Mouse (Mus musculus) B cell, adult 2 months (primary cell): Measurements from ENCODE around the gene Mrpl51.

ENCODE experiments used
- DNase-seq, 2 experiments: peaks; one replicate each; pipeline ENCODE4 v3.0.0; 2022

Gene Mrpl51

GRCm38 (mm10) chr6:125191332-125192015 lies at the start of gene Mrpl51, which contains the start of gene Ncapd2:
Gene Mrpl51, plus strand, starts transcription at chr6:125191801.
Gene Ncapd2, minus strand, starts transcription at chr6:125191701.
- DNase-seq, result peak; percentile 98

DNA sequence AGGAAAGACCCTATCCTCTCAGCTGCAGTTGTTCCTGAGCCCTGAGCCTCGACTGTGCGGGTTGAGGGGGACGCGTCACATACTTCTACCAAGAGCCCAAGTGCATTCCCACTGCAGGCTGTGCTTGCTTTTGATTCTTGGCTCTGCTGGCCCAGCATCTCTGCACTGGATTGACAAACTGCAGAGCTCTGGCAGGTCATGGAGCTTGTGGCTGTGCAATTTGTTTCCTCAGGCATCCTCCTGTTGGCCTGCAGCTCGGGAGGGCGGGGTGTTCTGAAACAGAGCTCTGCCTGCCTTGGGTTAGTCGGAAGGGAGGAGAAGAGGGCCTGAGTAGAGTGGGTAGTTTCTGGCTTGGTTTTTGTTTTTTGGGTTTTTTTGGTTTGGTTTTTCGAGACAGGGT lies 49.2 kb upstream of the Mrpl51 start:
- DNase-seq, result no peak

DNA sequence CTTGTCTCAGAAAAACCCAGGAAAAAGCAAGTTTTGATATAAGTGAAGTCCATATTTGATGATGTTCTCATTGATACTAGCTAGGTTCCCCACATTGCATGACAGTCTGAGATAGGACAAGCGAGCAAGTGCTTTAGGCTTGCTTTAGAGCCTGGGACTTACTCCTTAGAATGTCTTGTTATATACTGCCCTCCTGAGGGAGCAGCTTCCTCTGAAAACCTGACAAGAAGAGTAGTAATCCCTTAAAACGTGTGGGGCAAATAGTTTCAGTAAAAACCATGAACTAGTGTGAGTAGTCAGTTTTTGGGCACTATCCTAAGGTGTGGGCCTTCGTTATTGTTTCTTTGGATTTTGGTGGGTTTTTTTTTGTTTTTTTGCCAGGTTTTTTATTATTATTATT lies 48.5 kb upstream of the Mrpl51 start:
- DNase-seq, result no peak

DNA sequence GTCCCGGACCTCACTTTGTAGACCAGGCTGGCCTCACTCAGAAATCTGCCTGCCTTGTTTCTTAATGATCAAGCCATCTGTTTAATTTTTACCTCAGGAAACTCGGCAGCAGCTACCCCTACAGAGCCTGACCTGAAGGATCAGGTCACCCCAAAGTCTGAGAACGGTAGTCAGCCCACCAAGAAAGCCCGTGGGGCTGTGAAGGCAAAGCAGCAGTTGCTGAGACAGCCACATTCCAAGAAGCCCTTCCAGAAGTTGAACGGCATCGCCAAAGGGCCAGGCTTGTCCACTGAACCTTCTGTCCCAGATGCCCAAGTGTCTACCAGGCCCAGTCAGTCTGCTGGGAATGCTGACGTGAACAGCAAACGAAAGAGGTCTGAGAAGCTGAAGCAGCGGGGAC lies 47.7 kb upstream of the Mrpl51 start:
- DNase-seq, result no peak

DNA sequence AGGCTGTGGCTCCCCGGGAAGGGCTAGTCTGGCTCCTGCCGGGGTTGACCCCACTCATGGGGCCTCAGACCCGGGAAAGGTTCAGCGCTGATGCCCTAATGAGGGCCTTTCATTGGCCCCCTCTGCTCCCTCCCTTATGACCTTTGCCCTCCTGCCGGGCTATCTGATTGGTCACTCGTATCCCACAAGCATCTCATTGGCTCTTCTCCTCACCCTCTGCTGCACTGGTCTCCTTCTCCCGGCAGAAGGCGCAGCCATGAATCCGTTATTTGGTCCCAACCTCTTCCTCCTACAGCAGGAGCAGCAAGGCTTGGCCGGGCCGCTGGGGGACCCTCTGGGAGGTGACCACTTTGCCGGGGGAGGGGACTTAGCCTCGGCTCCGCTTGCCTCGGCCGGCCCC lies 46.6 kb upstream of the Mrpl51 start, which contains the start of gene Iffo1:
Iffo1 (plus strand) TSS at position 241 of the 400 bp plus-strand sequence.
- DNase-seq, result peak; percentile 76 to 79

- no peak for DNase-seq
Measured at GRCm38 (mm10) chr6:125145479-125145951, 46.1 kb upstream of the Mrpl51 start.

DNA sequence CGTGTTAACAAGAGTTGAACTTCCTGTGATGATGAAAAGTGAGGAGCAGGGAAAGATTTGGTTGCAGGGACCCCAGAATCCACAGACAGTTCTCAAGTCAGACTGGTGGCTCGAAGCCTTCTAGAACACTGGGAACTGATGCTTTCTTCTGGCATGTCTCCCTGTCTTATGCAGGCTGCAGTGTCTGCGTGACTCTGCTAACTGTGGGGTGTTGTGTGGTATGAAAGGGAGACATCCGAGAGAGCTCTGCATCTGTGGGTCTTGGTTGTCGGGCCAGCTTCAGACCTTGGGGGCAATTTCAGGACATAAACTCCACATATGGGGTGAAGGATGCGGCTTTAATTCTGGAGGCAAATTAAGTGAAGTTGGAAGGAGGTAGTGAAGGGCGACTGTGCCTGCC lies 45.5 kb upstream of the Mrpl51 start:
- no peak for DNase-seq

DNA sequence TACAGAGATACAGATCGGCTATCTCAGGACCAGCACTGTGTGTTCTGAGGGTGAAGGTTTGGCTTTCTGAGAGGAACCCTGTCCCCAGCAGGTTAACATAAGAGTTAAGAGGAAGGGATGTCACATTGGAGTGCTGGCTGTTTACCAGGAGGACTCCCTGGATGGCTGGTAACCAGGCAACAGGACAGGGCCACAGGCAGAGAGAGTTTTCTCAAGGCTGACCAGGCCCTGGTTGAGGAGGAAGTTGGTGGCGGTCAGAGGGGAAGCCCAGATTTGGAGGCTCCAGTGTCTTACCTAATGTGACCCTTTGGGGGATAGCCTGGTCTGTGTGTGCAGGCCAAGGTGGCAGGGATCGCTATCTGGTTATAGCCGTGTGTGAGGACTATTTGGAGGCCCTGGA lies 44.8 kb upstream of the Mrpl51 start:
- no peak for DNase-seq

DNA sequence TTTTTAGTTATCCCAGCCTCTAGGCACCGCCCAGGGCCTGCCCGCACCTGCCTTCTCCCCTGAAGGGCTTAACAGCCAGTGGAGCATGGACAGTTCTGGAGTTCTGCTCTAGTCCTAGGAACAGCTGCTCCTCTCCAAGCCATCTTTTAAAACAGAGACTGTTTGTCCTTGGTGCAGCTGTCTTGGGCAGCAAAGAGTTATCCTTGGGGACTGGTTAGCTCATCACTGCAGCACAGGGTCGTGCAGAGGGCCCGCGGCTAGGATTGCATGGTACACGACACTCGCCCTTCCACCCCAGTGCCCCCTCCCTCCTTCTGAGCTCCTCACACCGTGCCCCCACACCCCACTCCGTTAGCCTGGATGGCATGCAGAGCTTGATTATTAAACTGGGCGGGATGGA lies 44.3 kb upstream of the Mrpl51 start:
- DNase-seq, result no peak

GRCm38 (mm10) chr6:125148251-125148925 lies 43.2 kb upstream of the Mrpl51 start:
- no peak for DNase-seq

DNA sequence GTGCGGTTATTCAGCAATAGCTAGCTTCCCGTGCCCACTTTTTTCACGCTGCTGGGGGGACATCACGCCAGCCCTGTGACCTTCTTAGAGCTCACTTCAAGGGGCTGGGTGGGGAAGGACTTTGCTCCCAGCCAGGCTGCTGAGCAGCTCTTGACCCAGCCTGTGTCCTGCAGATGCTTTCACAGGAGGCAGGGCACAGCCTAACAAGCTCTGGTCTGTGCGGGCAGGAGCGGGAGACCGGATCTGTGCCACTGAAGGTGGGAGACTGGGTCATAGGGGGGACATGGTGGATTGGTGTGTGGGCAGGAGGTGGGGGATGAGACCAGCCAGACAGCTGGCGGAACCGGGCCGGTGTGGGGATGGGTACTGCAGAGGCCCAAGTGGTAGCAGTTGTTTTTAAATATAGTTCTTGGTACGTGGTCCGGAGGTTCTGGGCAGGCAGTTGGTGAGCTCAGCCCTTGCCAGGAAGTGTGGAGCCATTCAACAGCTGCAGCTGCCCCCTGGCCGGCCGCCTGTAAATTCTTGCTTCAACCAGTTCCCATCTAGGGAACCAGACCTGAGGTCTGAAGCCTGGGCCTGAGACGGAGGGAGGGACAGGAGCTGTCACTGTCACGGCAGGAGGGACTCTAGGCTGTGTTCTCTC lies 42.6 kb upstream of the Mrpl51 start:
- DNase-seq, result no peak

- DNase-seq, result no peak
Measured at GRCm38 (mm10) chr6:125149569-125149950, 42.0 kb upstream of the Mrpl51 start.

DNA sequence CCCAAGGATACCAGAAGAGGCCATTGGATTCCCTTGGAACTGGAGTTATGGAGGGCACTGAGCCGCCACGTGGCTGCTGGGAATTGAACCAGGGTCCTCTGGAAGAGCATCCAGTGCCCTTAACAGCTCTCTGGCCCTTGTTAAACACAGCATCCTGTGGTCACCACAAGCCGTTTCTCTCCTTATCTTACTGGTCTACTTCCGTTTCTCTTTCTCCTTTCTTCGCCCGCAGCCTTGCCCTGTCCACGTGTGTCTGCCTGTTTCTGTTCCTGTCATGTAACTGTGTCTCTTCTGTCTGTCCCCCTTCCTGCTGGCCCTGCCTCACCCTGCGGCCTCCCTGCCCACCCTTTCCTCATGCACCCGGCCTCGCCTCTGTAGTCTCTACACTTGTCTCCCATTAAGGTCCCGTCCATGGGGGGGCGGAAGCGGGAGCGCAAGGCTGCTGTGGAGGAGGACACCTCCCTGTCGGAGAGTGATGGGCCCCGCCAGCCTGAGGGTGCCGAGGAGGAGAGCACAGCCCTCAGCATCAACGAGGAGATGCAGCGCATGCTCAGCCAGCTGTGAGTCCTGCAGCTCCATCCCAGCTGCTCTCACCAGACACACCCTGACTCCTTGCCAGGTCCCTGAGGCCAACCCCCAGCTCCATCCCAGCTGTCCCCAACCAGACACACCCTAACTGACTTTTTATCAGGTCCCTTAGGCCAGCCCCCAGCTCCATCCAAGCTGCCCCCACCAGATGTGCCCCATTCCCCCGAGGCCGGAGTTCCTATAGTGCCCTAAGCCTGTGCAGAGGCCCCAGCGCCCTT lies 39.2 kb upstream of the Mrpl51 start:
- DNase-seq, result no peak

DNA sequence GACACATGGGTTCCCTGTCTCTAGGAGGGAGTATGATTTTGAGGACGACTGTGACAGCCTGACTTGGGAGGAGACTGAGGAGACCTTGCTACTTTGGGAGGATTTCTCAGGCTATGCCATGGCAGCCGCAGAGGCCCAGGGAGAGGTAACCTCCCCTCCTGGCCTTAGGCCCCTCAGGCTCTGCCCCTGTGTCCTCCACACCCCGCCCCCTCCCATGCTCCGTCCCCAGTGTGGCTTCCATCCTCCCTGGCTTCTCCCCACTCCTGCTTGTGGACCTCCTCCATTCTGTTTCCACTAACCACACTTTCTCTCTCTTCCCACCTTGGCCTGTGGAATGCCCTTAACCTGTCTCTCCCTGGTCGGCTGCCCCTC lies 38.6 kb upstream of the Mrpl51 start:
- DNase-seq, result no peak

DNA sequence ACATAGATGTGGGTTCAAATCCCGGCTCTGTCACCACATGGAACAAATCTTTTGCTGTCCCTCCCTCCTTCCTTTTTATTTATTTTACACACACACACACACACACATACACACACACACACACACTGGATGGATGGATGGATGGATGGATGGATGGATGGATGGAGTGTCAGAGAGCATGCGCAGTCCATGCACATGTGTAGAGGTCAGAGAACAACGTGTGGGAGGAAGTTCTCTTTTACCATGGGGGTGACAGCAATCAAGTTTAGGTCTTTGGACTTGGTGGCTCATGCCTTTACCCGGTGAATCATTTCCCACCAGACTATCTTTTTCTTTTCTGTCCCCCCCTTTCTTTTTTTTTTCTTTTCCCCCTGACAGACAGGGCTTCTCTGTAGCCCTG lies 37.9 kb upstream of the Mrpl51 start:
- no peak for DNase-seq

GRCm38 (mm10) chr6:125154550-125154949 lies 37.1 kb upstream of the Mrpl51 start:
- peak in 1 of 2 experiments; percentile 32 for DNase-seq

DNA sequence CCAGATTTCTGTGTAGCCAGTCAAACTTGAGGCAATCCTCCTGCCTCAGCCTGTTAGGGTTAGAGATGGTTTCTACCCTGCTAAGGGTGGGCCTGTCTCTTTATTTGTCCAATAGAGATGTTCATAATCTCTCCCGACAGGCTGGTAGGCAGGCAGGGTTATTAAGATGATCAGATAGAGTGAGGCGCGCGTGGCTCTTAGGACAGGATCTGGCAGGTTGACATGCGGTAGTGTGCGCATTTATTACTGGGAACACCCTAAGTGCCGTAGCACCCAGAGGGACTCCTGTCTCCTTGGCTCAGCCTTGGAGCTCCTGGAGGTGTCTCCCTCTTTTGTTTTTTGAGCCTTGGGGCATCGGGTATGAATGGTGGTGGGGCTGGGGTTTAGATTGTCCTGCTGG lies 36.3 kb upstream of the Mrpl51 start:
- no peak for DNase-seq

GRCm38 (mm10) chr6:125156491-125156890 lies 35.1 kb upstream of the Mrpl51 start:
- DNase-seq, result no peak

DNA sequence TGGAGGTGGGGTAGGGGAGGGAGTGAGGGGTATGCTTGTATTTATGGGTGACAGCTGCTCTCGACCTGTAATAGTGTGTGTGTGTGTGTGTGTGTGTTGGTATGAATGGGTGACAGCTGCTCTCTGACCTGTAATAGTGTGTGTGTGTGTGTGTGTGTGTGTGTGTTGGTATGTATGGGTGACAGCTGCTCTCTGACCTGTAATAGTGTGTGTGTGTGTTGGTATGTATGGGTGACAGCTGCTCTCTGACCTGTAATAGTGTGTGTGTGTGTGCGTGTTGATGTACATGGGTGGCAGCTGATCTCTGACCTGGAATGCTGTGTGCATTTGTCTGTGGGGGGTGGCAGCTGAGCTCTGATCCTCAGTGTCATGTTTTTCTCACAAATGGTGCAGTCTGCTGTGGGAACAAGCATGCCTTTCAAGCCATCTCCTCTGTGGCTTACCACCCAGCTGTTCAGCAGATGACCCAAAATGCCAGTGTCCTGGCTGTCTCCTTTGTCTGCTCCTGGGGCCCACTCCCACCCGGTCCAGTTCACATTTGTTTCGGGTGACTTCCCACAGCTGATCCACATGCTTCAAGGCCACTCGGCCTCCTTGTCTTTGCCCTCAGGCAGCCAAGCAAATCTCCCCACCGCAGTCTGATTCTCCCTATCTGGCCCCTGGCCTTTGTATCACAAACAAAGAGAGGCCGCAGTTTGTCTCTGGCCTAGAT lies 34.5 kb upstream of the Mrpl51 start:
- no peak for DNase-seq

DNA sequence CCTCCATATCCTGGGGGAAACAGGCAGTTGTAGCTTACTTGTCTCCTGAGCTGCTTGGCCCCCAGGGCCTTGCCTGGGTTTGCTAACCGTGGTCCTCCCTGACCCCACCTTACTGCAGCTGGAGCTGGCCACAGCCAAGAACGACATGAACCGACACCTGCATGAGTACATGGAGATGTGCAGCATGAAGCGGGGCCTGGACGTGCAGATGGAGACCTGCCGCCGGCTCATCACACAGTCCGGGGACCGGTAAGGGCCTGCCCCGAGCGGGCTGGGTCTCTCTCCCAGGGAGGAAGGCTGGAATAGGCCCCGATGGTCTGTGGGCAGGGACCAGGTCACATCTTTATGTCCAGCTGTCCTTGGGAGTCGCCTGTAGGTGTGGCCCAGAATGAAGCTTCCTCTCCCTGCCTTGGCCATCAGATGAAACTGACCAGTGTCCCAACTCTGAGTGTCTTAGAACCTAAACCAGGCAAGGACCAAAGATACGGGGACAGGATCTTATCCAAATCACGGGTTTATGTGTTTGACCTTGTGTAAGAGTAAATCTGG lies 32.6 kb upstream of the Mrpl51 start:
- DNase-seq, result no peak

DNA sequence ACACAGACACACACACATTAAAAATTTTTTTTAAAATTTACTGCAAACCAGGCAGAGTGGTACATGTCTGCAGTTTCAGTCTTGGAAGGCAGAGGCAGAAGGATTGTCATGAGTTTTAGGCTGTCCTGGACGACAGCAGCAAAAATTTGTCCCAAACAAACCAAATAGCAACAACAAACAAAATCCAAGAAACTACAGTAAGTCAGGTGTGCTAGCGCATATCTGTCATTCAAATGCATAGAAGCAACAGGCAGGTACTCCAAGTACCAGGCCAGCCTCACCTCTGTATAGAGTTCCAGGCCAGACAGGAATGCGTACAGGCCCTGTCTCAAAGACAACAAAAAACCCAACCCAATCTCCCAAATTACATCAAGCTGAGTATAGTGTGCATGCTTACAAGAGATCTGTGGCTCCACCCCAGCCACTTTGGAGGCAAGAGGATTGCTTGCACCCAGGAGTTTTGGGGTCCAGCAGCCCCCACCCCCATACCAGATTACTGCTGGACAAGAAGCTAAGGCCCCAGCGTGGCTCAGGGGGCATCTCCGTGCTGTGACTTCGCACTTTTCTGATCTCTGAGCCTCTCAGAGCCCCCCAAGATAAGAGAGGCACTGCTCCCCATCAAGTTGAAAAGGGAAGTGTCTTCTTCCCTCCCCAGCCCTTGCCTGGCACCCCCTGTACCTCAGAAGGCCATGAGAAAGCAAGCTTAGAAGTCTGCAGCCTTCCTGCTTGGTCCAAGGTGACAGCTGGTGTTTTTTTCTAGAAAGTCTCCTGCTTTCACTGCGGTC lies 31.6 kb upstream of the Mrpl51 start:
- DNase-seq, result no peak

DNA sequence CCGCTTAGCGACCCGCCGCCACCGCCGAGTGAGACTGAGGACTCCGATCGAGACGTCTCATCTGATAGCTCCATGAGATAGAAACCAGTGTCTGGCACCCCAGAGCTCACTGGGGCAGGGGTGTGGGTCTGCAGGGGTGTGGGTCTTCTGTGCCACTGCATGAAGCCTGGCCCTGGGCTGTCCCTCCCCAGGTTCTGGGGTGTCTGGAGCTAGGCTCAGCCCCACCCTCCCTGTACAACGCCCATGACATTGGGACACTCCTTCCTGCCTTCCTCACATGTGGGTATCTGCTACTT lies 31.1 kb upstream of the Mrpl51 start:
- DNase-seq, result no peak
